In the genomic region with DNA sequence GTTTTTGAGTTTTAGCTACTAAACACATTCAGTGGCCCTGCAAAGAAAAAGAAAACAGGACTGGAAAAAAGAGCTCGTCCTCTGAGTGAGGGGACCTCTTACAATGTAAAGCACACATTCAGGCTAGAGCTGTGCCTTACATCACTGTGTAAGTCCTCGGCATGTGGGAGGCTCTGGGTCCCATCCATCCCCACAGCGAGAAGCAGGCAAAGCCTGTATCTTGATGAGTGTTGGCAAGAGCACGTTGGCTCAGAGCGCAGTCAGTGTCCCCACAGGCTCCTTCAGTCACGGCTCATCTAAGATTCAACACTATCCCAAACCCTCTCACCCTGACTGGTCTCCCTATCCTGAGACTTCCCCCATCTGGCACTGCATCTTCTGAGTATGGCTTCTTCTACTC, we compare ENCODE assay signal across 21 mouse cellular contexts. TPM values are rescaled to one million over a fixed set of nuclear protein-coding genes. Genes with fewer than 3 reads are reported as not detected.
A peak's percentile ranks its signal among the peaks of the same experiment; 100 is the strongest.
DNase-seq lines count a peak whose midpoint lies in the region; ATAC-seq and TF ChIP-seq lines count a peak whose summit lies in the region.
"Had no signal": no experiment of that assay in that cellular context is flagged by ENCODE, and none has a peak within 500 bp of the region (broad histone marks: within the 10 kb centered on the region; RNA-seq: fewer than 3 reads in every experiment).

No protein-coding gene starts in this region.

- peaks cover 26% of the 10 kb centered on the region for H3K36me3 ChIP-seq in midbrain, postnatal 0 days (ENCODE audit: insufficient read depth, low read length)
- peaks cover 10% of the 10 kb centered on the region for H3K36me3 ChIP-seq in midbrain, embryonic 10.5 days
- peaks cover 65% of the 10 kb centered on the region for H3K36me3 ChIP-seq in liver, postnatal 0 days (replicated peaks; ENCODE audit: insufficient read depth, low read length)

- H3K9me3 ChIP-seq in midbrain, postnatal 0 days (ENCODE audit: low read length): no peaks in the 10 kb centered on the region
- H3K9me3 ChIP-seq in midbrain, embryonic 10.5 days (replicated peaks): no peaks in the 10 kb centered on the region
- H3K9me3 ChIP-seq in liver, postnatal 0 days (ENCODE audit: low read length): no peaks in the 10 kb centered on the region
- H3K9me3 ChIP-seq: forebrain, embryonic 12.5 days; hindbrain, embryonic 13.5 days; limb, embryonic 12.5 days; megakaryocyte, embryonic 14.5 days had no signal

- H3K4me3 ChIP-seq in midbrain, postnatal 0 days (ENCODE audit: low read depth, low read length): no peak overlapping the region
- no peak overlapping the region for H3K4me3 ChIP-seq in midbrain, embryonic 10.5 days
- H3K4me3 ChIP-seq in liver, postnatal 0 days (ENCODE audit: low read depth, low read length): no peak overlapping the region
- H3K4me3 ChIP-seq: forebrain, embryonic 12.5 days; gastrocnemius, adult 2 months; hindbrain, embryonic 13.5 days; limb, embryonic 12.5 days; megakaryocyte, embryonic 14.5 days had no signal

- no peaks in the 10 kb centered on the region for H3K4me1 ChIP-seq in midbrain, postnatal 0 days (ENCODE audit: insufficient read depth, low read length)
- no peaks in the 10 kb centered on the region for H3K4me1 ChIP-seq in midbrain, embryonic 10.5 days
- H3K4me1 ChIP-seq in liver, postnatal 0 days (ENCODE audit: insufficient read depth): peaks cover 30% of the 10 kb centered on the region
- H3K4me1 ChIP-seq: forebrain, embryonic 12.5 days; hindbrain, embryonic 13.5 days; limb, embryonic 12.5 days had no signal

- H3K4me2 ChIP-seq in midbrain, postnatal 0 days (ENCODE audit: low read depth, low read length, poor library complexity, severe bottlenecking): no peak overlapping the region
- peak overlapping the region; percentile 71; the same call in 1 of the 2 replicates for H3K4me2 ChIP-seq in liver, postnatal 0 days (ENCODE audit: low read depth, low read length)
- H3K4me2 ChIP-seq: forebrain, embryonic 12.5 days; hindbrain, embryonic 13.5 days; limb, embryonic 12.5 days had no signal

- peak; percentile 40; the same call in 1 of the 2 replicates for ATAC-seq in cerebellum, adult (ENCODE audit: insufficient number of reproducible peaks, low FRiP score, low TSS enrichment)
- peak; percentile 98 for ATAC-seq in frontal cortex, adult (ENCODE audit: low TSS enrichment)
- no peak for ATAC-seq in midbrain, postnatal 0 days (ENCODE audit: low FRiP score)
- no peak for ATAC-seq in liver, postnatal 0 days
- no peak for ATAC-seq in megakaryocyte-erythroid progenitor cell, adult 5-6 weeks (replicated peaks; ENCODE audit: low FRiP score, low TSS enrichment, poor library complexity, severe bottlenecking)

- WGBS in midbrain, postnatal 0 days: 76% methylated on average over 6 of the region's 6 CpGs
- 78% methylated on average over 6 of the region's 6 CpGs for WGBS in midbrain, embryonic 10.5 days
- 87% methylated on average over 6 of the region's 6 CpGs for WGBS in liver, postnatal 0 days (ENCODE audit: insufficient replicate concordance)

- no peaks in the 10 kb centered on the region for H3K27me3 ChIP-seq in midbrain, postnatal 0 days (ENCODE audit: insufficient read depth, low read length)
- no peaks in the 10 kb centered on the region for H3K27me3 ChIP-seq in midbrain, embryonic 10.5 days (ENCODE audit: low read depth, poor library complexity, severe bottlenecking)
- no peaks in the 10 kb centered on the region for H3K27me3 ChIP-seq in liver, postnatal 0 days (ENCODE audit: insufficient read depth, low read length)
- H3K27me3 ChIP-seq: forebrain, embryonic 12.5 days; hindbrain, embryonic 13.5 days; limb, embryonic 12.5 days; megakaryocyte, embryonic 14.5 days had no signal

- no peak for TF ChIP-seq EP300 in liver, postnatal 0 days (IDR thresholded peaks at IDR 0.05; ENCODE audit: low read depth)

- no peak for DNase-seq in cerebellum, adult 9-10 months
- DNase-seq in frontal cortex, postnatal 25 days (ENCODE audit: low spot score in 2 of 2): no peak
- peak; percentile 52 for DNase-seq in midbrain, postnatal 0 days (ENCODE audit: low spot score)
- no peak for DNase-seq in midbrain, embryonic 10.5 days (ENCODE audit: low spot score)
- DNase-seq in liver, postnatal 0 days: no peak
- DNase-seq: adrenal gland, postnatal 10 days; gastrocnemius, adult 2 months; heart, adult 18-20 months; kidney, adult 11 months; kidney, postnatal 10 days; layer of hippocampus, adult 9-11 months; lung, postnatal 10 days; thymus, postnatal 25 days had no signal

- no peak overlapping the region for H3K27ac ChIP-seq in midbrain, postnatal 0 days (ENCODE audit: low read depth, low read length)
- H3K27ac ChIP-seq in midbrain, embryonic 10.5 days (replicated peaks): no peak overlapping the region
- no peak overlapping the region for H3K27ac ChIP-seq in liver, postnatal 0 days (ENCODE audit: low read depth)
- H3K27ac ChIP-seq: forebrain, embryonic 12.5 days; gastrocnemius, adult 2 months; hindbrain, embryonic 13.5 days; limb, embryonic 12.5 days; stomach, postnatal 0 days had no signal

- H3K9ac ChIP-seq in midbrain, postnatal 0 days (replicated peaks; ENCODE audit: low read length, poor library complexity, severe bottlenecking): no peak overlapping the region
- no peak overlapping the region for H3K9ac ChIP-seq in liver, postnatal 0 days (replicated peaks)
- H3K9ac ChIP-seq: forebrain, embryonic 12.5 days; hindbrain, embryonic 13.5 days; limb, embryonic 12.5 days had no signal

- no peak for TF ChIP-seq CTCF in midbrain, postnatal 0 days (IDR thresholded peaks at IDR 0.05)
- no peak for TF ChIP-seq CTCF in liver, postnatal 0 days (IDR thresholded peaks at IDR 0.05; ENCODE audit: low read depth)

RNA-seq across cellular contexts. Expression of a gene that starts 35.6 kb away (rescaled TPM):
- 29.4 and 42.0 TPM in 2 replicates for total RNA-seq in midbrain, postnatal 0 days (2014; rRNA removed)
- 30.7 and 31.1 TPM in 2 replicates for polyA plus RNA-seq in midbrain, postnatal 0 days (2015; fragmentation: Nextera tagmentation; extraction: Ambion mirVana)
- 24.0 and 26.1 TPM in 2 replicates for polyA plus RNA-seq in midbrain, embryonic 10.5 days (2016; fragmentation: Nextera tagmentation; extraction: Ambion mirVana)
- 14.4 and 19.5 TPM in 2 replicates for polyA plus RNA-seq in liver, postnatal 0 days (2015; fragmentation: Nextera tagmentation; extraction: Ambion mirVana)
- 42.3 and 63.0 TPM in 2 replicates for total RNA-seq in megakaryocyte-erythroid progenitor cell, adult 5-6 weeks (2014; fragmentation: Nextera tagmentation)
- total RNA-seq in megakaryocyte-erythroid progenitor cell, adult 5-6 weeks (2017): 49.9 and 52.6 TPM in 2 replicates

RNA-seq across cellular contexts. Expression of a gene that starts 39.3 kb away (rescaled TPM):
- 29.4 and 30.6 TPM in 2 replicates for total RNA-seq in midbrain, postnatal 0 days (2014; rRNA removed)
- 18.6 and 20.4 TPM in 2 replicates for polyA plus RNA-seq in midbrain, postnatal 0 days (2015; fragmentation: Nextera tagmentation; extraction: Ambion mirVana)
- polyA plus RNA-seq in midbrain, embryonic 10.5 days (2016; fragmentation: Nextera tagmentation; extraction: Ambion mirVana): 38.2 and 41.0 TPM in 2 replicates
- polyA plus RNA-seq in liver, postnatal 0 days (2015; fragmentation: Nextera tagmentation; extraction: Ambion mirVana): 8.5 and 9.3 TPM in 2 replicates
- total RNA-seq in megakaryocyte-erythroid progenitor cell, adult 5-6 weeks (2014; fragmentation: Nextera tagmentation): 36.0 and 40.6 TPM in 2 replicates
- 32.4 and 36.6 TPM in 2 replicates for total RNA-seq in megakaryocyte-erythroid progenitor cell, adult 5-6 weeks (2017)

Comparison
In these comparisons a context has a peak if more than half of its experiments do, and no peak if none do; other contexts are left out.
1. ATAC-seq: peak in cerebellum, adult (single experiment) and frontal cortex, adult (single experiment); none in midbrain, postnatal 0 days (single experiment), liver, postnatal 0 days (single experiment) and megakaryocyte-erythroid progenitor cell, adult 5-6 weeks (single experiment).